Mouse (Mus musculus) neural tube, embryonic 12.5 days (tissue): ENCODE results near the gene Evi2. TPM values are rescaled to one million over a fixed set of nuclear protein-coding genes. Genes with fewer than 3 reads are reported as not detected.

Source experiments
- ATAC-seq: fragments of 200-750 bp; cut with Nextera tagmentation; 2 replicates; pipeline ENCODE4 v1.8.0; 2017; ENCODE audit warnings: low read depth, mild to moderate bottlenecking, moderate TSS enrichment, moderate library complexity; ENCODE audit not compliant: low FRiP score
- H3K27ac ChIP-seq: fragments of 300-500 bp; sonication (generic); 2 replicates; pipeline ENCODE4 v1.5.1; 2016
- H3K27me3 ChIP-seq: fragments of 300-500 bp; sonication (generic); replicated peaks from 2 replicates; pipeline ENCODE4 v1.6.1; 2016; ENCODE audit warnings: mild to moderate bottlenecking
- H3K36me3 ChIP-seq: fragments of 300-500 bp; sonication (generic); 2 replicates; pipeline ENCODE4 v1.6.1; 2016; ENCODE audit warnings: mild to moderate bottlenecking
- H3K4me1 ChIP-seq: fragments of 300-500 bp; sonication (generic); 2 replicates; pipeline ENCODE4 v1.6.1; 2016
- H3K4me2 ChIP-seq: fragments of 300-500 bp; sonication (generic); replicated peaks from 2 replicates; pipeline ENCODE4 v1.6.1; 2016; ENCODE audit warnings: mild to moderate bottlenecking
- H3K4me3 ChIP-seq: fragments of 300-500 bp; sonication (generic); 2 replicates; pipeline ENCODE4 v1.5.1; 2016
- H3K9ac ChIP-seq: fragments of 300-500 bp; sonication (generic); 2 replicates; pipeline ENCODE4 v1.6.1; 2016; ENCODE audit warnings: mild to moderate bottlenecking
- H3K9me3 ChIP-seq: fragments of 300-500 bp; sonication (generic); 2 replicates; pipeline ENCODE4 v1.6.1; 2016; ENCODE audit warnings: mild to moderate bottlenecking
- WGBS: fragments of 180-500 bp; shearing (Covaris S2); methylation state at CpG from one replicate; pipeline ENCODE4 v1.1.7; 2016; 5-methylcytosine and 5-hydroxymethylcytosine counted together
- polyA plus RNA-seq: library from polyadenylated mRNA; unstranded; fragments of >200 nt; fragmentation: Nextera tagmentation; extraction: Ambion mirVana; gene quantifications from 2 replicates; pipeline ENCODE4 v1.2.1, GENCODE M21; 2016

Gene Evi2
- polyA plus RNA-seq, 1 experiment from 2014 or later: 1.3 TPM

- Histone ChIP-seq H3K36me3 (peaks cover 28% of the 10 kb centered on the region), H3K4me2 (no peak overlapping the region), H3K27ac (no peak overlapping the region), H3K4me1 (no peaks in the 10 kb centered on the region), H3K4me3 (no peak overlapping the region), H3K9me3 (no peaks in the 10 kb centered on the region), H3K27me3 (no peaks in the 10 kb centered on the region), H3K9ac (no peak overlapping the region)
- WGBS: 83% methylated on average over 7 of the region's 7 CpGs
- no peak for ATAC-seq
Measured at GRCm38 (mm10) chr11:79483876-79484528, 46.4 kb downstream of the Evi2 start.

- 90% methylated on average over 6 of the region's 6 CpGs for WGBS
- Histone ChIP-seq H3K27ac (no peak overlapping the region), H3K4me3 (no peak overlapping the region), H3K4me2 (no peak overlapping the region), H3K27me3 (no peaks in the 10 kb centered on the region), H3K36me3 (peaks cover 28% of the 10 kb centered on the region), H3K9ac (no peak overlapping the region), H3K4me1 (no peaks in the 10 kb centered on the region), H3K9me3 (no peaks in the 10 kb centered on the region)
- ATAC-seq: no peak
Measured at GRCm38 (mm10) chr11:79483392-79483791, 47.0 kb downstream of the Evi2 start.

GRCm38 (mm10) chr11:79468097-79468496 is 62.3 kb downstream of the Evi2 start:
- Histone ChIP-seq H3K27me3 (no peaks in the 10 kb centered on the region), H3K36me3 (peaks cover 39% of the 10 kb centered on the region), H3K4me2 (no peak overlapping the region), H3K4me1 (no peaks in the 10 kb centered on the region), H3K9me3 (no peaks in the 10 kb centered on the region), H3K9ac (no peak overlapping the region), H3K4me3 (no peak overlapping the region), H3K27ac (no peak overlapping the region)
- 84% methylated on average over 1 of the region's 1 CpGs for WGBS
- no peak for ATAC-seq

Other genes with a start within 250 kb of the Evi2 start
- 0.38 TPM in 1 of 2 replicates, not detected in the other for gene Gm9964, start 233.7 kb downstream of the Evi2 start, polyA plus RNA-seq
- gene Nf1, start 190.9 kb downstream of the Evi2 start, polyA plus RNA-seq: 8.2 and 9.0 TPM in 2 replicates
- gene Omg, start 26.5 kb downstream of the Evi2 start, polyA plus RNA-seq: 0.61 and 0.72 TPM in 2 replicates
- 0.37 TPM in 1 of 2 replicates, not detected in the other for gene Evi2b, start 6.8 kb downstream of the Evi2 start, polyA plus RNA-seq
- gene Evi2a, start within 50 bp of the Evi2 start, polyA plus RNA-seq: 3.0 and 4.3 TPM in 2 replicates
- 22.8 and 22.9 TPM in 2 replicates for gene Rab11fip4, start 60.6 kb upstream of the Evi2 start, polyA plus RNA-seq